Mouse (Mus musculus): Measurements from ENCODE around the gene Cyp2d22.
"Not testable (repeated sequence)": the region's sequence is repeated elsewhere in the genome, so short reads cannot be mapped to it uniquely, and the experiment has no call there.

Gene Cyp2d22

DNA sequence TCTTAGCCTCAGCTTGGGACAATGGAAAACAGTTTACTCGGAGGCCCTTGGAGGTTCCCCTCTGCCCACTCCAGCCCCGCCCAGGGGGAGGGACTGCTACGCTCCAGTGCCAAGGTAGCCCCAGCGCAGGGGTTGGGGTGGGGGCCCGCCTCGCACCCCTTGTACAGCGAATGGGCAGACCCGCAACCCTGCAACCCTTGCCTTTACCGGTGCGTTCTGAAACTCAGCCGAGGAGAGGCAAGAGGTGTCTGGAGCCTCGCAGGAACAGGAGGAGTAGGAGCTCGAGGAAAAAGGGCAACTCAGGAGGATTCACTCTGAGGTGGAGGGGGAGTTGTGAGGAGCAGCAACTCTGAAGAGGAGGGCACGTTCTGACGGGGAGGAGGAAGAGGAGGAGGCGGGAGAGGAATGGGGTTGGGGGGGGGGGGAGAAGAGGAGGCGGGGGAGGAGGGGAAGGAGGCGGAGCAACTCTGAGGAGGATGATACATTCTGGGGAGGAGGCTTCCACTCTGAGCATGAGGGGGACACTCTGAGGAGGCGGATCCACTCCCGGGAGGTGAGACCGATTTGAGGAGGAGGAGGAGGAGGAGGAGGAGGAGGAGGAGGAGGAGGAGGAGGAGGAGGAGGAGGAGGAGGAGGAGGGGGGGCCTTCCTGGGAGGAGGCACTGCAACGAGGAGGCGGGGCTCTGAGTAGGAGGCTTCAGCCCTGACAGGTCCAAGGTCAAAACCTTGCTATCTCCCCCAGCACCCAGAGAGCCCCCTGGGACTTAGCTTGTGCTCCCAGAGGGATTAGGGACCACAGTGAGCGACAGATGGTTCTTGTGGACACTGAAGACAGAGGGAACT, at the start of gene Cyp2d22:
Gene Cyp2d22 (minus strand): TSS at position 390 of the 843 bp plus-strand sequence.
- no peak for DNase-seq (ENCODE audit: low read depth)

DNA sequence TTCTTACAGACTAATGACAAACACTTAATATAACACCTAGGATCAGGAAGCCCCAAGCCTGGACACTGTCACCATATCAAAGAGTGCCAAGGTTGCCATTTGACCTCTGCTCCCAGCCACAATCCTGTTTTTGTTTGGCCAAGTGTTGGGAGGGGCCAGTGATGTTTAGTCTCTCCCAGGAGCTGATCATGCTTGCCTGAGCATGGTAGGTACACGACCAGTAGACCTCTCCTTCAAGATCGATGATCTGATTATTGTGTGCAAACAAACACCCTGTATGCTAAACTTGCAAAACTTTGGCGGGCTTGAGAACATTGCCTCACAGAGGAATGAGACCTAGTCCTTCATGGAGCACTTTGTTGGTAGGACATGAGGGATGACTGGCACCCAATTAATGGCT, 43.4 kb upstream of the Cyp2d22 start:
- no peak for DNase-seq (ENCODE audit: low read depth)

DNA sequence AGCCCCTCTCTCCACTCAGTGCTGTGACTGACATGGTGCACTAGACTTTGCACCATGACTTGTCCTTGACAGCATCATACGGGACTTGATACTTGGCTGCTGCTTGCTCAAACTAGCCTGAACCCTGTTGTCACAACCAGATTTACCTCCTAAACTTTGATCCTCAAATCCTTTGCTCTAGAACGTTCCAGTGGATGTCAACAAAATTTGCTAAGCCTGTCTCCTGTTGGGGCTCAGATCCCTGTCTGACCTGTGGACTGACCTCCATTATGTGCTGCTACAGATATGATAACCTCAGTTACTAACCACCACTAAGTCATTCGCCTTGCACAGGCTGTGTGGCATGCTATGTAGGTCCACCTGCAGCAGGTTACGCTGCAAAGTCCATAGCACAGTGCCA, 42.9 kb upstream of the Cyp2d22 start:
- no peak for DNase-seq (ENCODE audit: low read depth)

DNA sequence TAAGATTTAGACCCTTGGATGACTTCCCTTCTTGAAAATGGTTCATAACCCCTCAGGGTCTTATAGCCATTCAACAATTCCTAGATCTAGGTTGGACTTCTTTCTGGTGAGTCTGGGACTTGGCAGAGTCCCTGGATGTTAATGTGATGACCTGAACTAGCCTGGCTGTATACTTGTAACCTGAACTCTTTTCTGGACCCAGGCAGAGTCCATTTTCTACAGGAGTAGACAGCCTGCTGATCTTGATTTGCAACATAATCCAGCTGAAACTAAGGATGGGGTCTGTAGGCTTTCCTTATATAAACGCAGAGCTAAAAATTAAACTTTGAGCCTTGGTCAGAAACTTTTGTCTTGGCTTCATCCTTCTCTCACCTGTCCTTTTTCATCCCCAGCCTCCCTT, 38.6 kb upstream of the Cyp2d22 start:
- no peak for DNase-seq (ENCODE audit: low read depth)

DNA sequence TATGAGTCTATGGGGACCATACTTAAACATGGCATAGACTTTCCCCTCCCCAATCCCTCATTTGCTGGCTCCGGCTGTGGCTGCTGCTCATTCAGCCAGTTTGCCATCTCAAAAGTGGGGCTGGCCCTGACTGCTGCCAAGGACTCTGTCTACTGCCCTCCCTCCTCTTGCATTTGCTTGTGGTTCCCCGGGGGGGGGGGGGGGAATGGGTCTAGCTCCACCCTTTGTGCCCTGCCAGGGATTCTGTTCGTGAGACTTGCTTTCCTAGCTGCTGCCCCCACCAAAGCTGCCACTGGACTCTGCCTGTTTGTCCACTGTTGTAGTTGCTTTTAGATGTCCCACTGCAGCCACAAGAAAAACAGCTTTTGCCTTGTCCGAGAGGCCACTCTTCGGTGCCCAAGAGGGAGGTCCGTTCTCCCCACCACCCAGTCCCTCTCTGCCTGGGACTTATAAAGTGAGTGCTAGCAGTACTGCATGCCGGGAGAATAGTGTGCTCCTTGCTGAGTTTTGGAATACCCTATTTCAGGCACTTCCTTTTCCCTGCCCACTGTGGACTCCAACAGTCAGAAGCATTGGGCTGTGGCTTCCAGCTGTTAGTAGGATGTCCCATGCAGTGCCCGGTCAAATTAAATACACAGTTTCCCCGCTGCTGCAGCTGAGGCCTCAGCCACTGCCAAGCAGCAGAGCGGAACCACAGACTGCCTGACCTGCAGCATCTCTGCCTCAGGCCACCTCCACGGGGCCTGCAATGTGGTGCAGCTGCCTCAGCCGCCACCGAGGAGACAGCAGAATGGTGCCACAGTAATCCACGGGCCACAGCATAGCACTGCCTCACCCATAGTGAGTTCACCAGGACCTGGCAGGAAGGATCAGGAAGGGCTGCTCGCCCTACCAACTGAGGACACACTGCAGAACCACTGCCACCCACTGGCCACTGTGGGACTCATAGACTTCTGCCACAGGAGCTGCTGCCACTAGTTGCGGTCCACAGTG, 37.0 kb upstream of the Cyp2d22 start:
- DNase-seq (ENCODE audit: low read depth) = peak; percentile 10

DNA sequence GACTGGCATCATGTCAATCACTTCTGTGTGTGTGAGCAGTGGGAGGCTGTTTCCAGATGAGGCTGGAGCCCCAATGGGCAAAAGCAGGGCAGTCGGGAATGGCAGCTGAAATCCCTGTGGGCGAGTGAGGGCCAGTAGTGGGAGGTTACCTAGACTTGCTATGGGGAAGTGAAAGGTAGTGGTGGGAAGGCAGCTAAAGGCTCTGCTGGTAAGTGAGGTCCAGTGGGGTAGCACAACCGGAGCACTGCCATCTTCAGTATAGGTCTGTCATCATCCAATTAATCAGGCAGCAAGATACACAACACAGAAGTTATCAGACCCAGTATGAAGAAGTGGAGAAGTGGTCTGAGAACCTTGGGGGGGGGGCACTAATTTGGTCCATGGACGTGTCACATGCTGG, 27.5 kb upstream of the Cyp2d22 start:
- no peak for DNase-seq (ENCODE audit: low read depth)

DNA sequence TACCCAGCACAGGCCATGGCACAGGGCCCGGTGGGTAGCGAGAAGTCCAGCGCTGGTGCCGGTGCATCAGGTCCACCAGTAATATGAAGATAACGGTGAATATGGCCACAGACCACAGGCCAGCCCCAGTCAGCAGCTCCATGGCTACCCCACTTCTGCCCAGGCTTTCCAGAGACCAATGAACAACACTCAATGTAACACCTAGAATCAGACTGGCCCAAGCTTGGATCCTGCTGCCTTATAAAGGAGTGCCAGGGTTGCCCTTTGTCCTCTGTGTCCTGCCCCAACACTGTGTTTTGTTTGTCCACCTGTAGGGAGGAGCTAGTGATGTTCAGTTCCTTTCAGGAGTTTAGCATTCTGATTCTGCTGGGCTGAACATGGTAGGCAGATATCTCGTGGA, 26.9 kb upstream of the Cyp2d22 start, which contains the start of gene Cyp2d10:
Gene Cyp2d10 (minus strand): TSS at position 215 of the 400 bp plus-strand sequence.
- DNase-seq (ENCODE audit: low read depth) = no peak

DNA sequence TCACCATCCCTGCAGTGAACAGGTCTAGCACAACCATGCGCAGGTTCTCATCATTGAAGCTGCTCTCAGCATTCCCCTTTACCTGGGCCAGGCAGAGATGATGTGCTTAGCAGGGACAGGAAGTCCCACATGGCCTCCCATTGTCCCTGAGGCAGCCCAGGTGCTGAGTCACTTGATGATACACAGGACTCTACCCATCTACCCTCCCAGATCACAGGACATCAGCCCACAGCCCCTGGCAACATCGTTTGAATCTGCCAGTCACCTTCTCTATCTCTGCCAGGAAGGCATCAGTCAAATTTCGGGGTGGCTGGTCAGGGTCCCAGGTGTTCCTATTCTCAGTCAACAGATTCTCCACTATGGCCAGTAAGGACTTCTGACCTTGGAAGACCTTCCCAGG, 24.1 kb upstream of the Cyp2d22 start:
- DNase-seq (ENCODE audit: low read depth) = no peak

DNA sequence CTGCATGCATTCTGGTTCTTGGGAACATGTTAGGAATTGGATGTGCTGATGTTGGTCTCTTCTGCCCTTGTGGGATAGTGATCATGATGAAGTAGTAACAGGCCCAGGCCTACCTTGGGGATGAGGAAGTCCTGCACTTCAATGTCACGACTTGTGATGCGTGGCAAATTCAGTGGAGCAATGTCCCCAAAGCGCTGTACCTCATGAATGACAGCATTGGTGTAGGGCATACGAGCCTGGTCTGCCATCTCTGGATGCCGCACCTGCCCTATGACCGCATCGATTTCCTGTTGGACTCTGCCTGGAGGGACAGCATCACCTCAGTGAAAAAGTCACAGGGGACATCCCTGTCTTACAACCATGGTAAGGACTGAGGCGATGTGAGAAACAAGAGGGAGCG, 23.5 kb upstream of the Cyp2d22 start:
- no peak for DNase-seq (ENCODE audit: low read depth)

DNA sequence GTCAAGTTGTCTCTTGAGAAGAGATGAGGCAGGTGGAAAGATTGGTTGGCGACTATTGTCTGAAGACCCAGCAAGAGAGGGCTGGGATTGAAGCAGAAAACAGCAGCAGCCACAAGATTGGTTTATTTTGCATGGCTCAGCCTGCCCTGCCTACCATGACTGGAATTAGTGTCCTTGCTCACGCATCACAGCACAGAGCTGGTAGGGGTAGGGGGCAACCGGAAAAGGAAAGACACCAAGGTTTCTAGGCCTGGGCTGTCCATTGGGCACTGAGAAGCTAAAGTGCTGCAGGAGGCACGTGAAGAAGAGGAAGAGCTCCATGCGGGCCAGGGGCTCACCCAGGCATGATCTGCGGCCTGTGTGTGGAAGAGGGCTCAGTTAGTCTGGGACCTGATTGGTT, 22.7 kb upstream of the Cyp2d22 start:
- DNase-seq (ENCODE audit: low read depth) = no peak

DNA sequence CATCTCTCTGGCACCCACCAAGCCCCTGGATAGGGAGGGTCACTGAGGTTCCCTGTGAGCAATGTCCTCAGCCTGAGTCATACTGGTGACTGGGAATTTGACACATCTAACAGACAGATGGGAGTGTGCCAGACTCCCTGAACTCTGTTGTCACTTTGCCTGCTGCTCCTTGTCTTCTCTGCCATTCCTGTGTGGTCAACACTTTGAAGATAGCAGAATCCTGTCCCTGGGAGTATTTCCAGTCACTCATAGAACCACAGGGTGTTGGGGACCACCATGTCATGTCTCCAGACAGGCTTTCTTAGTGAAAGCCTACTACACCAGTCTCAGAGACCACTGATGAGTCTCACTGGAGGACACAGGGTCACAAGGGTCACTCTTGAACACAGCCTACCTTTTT, 22.0 kb upstream of the Cyp2d22 start:
- DNase-seq (ENCODE audit: low read depth) = no peak

DNA sequence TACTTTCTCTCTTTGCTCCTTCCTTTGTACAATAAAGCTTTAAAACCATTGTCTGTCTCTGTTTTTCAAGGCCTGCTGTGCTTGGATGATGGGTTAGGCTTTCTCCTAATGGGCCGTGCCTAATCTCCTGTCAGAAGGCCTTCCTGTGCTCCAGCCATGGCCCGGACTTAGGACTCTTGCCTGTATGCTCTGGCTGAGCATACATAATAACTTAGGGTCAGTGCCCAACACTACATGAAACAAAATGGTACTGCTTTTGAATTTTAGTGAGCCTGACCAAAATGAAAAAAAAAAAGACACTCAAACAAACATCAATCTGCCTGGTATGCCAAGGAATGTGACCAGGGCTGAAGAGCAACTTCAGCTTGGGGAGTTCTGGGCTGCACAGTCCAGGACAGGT, 21.5 kb upstream of the Cyp2d22 start:
- no peak for DNase-seq (ENCODE audit: low read depth)

DNA sequence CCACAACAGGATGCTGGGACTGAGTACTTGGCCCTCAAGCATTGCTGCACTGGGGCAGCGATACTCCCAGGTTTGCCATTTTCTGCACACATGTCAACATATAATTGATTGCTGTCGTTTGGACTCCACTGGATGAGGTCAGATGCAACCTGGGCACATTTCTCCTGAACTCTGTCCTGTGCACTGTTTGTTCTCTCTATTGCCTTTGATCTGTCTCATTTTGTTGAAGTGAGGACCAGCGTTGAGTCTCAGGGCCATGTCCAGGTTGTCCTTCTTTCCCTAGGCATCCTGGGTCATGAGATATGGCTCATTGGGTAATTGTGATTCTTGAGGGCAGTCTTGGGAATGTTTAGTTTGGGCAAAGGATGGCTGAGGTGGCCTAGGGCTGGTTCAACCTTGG, 15.9 kb upstream of the Cyp2d22 start:
- not testable (repeated sequence) for DNase-seq (ENCODE audit: low read depth)

DNA sequence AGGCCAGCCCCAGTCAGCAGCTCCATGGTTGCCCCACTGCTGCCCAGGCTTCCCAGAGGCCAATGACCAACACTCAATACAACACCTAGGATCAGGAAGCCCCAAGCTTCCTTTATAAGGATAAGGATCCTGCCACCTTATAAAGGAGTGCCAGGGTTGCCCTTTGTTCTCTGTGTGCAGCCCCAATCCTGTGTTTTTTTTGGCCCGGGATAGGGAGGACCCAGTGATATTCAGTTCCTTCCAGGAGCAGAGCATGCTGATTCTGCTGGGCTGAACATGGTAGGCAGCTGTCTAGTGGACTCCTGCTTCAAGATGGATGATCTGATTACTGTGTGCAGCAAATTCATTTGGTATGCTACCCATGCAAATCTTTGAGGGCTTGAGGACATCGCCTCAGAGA, 13.9 kb upstream of the Cyp2d22 start, which contains the start of gene Cyp2d11:
Gene Cyp2d11 (minus strand): TSS at position 101 of the 400 bp plus-strand sequence.
- DNase-seq (ENCODE audit: low read depth) = not testable (repeated sequence)

DNA sequence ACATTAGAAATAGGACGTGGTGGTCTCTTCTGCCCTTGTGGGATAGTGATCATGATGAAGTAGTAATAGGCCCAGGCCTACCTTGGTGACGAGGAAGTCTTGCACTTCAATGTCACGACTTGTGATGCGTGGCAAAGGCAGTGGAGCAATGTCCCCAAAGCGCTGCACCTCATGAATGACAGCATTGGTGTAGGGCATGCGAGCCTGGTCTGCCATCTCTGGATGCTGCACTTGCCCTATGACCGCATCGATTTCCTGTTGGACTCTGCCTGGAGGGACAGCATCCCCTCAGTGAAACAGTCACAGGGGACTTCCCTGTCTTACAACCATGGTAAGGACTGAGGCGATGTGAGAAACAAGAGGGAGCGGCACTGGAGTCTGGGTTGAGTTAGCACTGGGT, 9.9 kb upstream of the Cyp2d22 start:
- DNase-seq (ENCODE audit: low read depth) = not testable (repeated sequence)

DNA sequence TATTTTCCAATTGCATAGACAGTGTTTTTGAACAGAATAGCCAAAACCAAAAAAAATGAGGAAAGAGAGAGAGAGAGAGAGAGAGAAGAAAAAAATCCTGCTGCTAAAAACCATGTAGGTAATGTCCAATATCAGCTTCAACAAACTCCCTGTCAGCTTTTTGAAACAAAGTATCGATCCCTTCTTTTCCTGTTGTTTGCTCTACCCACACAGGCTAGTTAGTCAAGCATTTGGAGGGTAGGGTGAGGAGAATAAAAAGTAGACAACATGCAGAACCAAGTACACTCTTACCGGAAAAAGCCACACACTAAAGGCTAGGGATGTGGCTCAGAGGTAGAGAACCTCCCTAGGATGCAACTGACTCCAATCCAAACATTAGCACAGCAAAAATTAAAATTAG, 5.7 kb upstream of the Cyp2d22 start:
- DNase-seq (ENCODE audit: low read depth) = no peak

DNA sequence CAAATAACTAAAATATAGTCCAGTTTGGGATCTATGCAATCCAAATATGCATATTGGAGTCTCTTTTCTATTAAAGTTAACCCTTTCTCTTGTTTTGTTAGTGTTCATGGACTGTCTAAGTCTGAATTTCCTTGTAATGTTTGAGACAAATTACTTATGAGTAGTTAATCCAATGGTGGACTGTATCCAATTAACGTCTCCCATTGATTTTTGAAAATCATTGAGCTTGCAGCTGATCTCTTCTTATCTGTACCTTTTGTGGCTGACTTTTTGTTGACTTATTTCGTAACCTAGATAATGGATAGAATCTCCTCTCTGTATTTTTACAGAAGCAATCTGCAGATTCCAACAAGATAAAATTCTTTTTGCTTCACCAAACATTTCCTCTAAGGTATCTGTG, 2.4 kb upstream of the Cyp2d22 start:
- DNase-seq (ENCODE audit: low read depth) = no peak

DNA sequence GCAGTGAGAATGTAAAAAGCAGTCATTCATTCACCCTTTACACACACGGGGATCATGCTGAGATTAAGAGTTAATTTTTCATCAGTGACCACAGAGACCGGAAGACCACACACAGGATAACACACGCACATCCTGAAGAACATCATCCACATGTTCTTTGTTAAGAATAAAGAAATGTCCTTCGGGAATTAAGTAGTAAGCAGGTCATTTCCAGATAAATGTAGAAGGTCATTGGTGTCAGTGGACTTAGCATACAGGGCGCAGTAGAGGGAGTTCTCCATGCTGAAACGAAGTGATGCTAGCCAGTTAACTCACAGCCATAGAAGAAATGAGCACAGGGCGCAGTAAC, 628 bp upstream of the Cyp2d22 start:
- no peak for DNase-seq (ENCODE audit: low read depth)

DNA sequence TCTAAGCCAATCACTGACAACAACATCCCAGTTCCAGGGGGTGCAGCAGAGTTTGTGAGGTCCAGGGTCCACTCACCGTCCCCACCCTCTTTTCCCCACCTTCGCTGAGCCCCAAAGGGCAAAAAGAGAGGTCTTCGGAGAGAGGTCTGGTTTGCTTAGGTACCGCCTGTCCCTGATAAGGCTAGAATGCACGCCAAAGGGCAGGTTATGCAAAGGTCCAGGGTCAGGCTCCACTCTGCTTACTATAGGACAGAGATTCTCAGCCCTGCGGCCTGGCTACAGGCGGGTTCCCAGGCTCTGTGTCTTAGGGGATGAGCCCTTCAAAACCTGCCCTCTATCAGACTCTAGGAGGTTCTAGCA, 569 bp downstream of the Cyp2d22 start:
- DNase-seq (ENCODE audit: low read depth) = no peak

DNA sequence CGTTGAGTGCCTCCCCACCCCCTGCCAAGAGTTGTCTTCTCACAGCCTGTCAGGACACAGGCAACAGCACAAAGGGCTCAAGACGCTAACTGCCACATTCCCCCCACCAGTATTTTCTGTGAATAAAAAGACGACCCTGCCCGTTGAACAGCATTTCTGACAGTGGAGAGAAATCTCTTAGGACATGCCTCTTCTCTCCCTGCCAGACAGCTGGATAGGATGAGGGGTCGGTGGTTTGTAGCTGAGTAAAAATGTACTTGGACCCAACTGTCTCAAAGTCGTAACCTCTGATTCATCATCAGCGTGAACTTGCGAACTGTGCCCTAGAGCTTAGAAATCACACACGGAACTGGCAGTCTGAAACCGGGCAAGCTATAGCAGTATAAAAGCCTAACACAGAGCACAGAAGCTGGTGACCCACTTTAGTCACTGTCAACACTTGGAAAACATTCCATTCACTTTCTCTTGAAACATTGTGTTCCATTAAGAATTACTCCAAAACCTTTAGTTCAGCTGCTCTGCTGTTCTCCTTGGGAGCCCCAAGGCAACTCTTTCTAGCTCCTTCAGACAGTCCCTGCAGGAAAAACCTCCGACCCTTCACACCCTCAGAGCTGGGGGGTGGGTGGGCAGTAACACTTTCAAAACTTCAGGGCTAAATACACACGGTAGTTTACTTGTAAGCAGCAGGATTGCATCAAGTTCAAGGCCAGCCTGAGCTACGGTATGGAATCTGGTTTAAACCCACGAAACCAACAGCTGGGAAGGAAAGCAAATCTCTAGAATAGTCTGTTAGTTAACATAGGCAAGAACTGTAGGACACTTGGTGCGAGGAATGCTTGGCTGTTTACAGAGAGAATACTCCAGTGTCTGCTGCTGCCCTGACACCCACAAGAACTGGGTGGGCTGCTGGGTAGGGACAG, 1.5 kb downstream of the Cyp2d22 start:
- DNase-seq (ENCODE audit: low read depth) = no peak

DNA sequence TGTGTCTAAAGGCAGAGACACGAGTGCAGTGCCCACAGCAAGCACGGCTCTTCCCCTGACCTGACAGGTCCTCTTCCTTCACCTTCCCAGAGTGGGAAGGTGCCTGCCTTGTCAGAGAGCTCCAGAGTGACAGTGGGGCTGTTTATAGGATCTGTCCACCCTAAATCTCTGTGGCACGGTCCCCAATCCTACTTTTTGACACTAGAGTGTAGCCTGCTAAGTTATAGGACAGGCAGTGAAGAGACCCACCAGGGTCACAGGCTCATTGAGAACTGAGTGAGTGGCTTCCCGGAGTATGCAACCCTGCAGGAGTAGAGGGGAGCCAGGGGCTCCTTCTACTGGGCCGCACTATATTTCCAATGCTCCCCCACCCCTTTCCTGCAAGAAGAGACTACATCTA, 2.4 kb downstream of the Cyp2d22 start:
- no peak for DNase-seq (ENCODE audit: low read depth)
